In genomic region chr17:84876037-84876436, GRCm38 (mm10) we compare ENCODE assay signal across 19 mouse cellular contexts.
"Had no signal": no experiment of that assay in that cellular context is flagged by ENCODE, and none has a peak within 500 bp of the region (broad histone marks: within the 10 kb centered on the region; RNA-seq: fewer than 3 reads in every experiment).

No protein-coding gene starts in this region.

- DNase-seq: kidney, postnatal 36 days; layer of hippocampus, adult 9-11 months; layer of hippocampus, postnatal 36 days; left cerebral cortex, postnatal 4 days; lung, embryonic 14.5 days; lung, postnatal 10 days; retina, postnatal 1 day; right cerebral cortex, postnatal 4 days; spleen, adult 18-20 months; thymus, adult 18-20 months; thymus, postnatal 14 days had no signal

- H3K4me2 ChIP-seq: limb, embryonic 13.5 days; liver, embryonic 12.5 days; lung, embryonic 14.5 days; midbrain, embryonic 11.5 days; midbrain, embryonic 15.5 days; neural tube, embryonic 13.5 days had no signal

- H3K9me3 ChIP-seq: limb, embryonic 13.5 days; liver, embryonic 12.5 days; megakaryocyte, embryonic 14.5 days; midbrain, embryonic 15.5 days; neural tube, embryonic 13.5 days had no signal

- H3K9ac ChIP-seq: limb, embryonic 13.5 days; liver, embryonic 12.5 days; lung, embryonic 14.5 days; midbrain, embryonic 15.5 days; neural tube, embryonic 13.5 days had no signal

- H3K27ac ChIP-seq: kidney, postnatal 0 days; limb, embryonic 13.5 days; liver, embryonic 12.5 days; macrophage; midbrain, embryonic 15.5 days; neural tube, embryonic 13.5 days had no signal

- ATAC-seq: liver, embryonic 12.5 days; midbrain, embryonic 15.5 days had no signal

- H3K4me1 ChIP-seq: limb, embryonic 13.5 days had no signal

- H3K36me3 ChIP-seq: limb, embryonic 13.5 days; liver, embryonic 12.5 days; midbrain, embryonic 15.5 days; neural tube, embryonic 13.5 days had no signal

- H3K4me3 ChIP-seq: limb, embryonic 13.5 days; liver, embryonic 12.5 days; megakaryocyte, embryonic 14.5 days; midbrain, embryonic 15.5 days; neural tube, embryonic 13.5 days had no signal

- H3K27me3 ChIP-seq: limb, embryonic 13.5 days; midbrain, embryonic 15.5 days; neural tube, embryonic 13.5 days had no signal
